Mouse (Mus musculus) MEL (cell line): ENCODE measurements around the gene Pknox1. TPM values are rescaled to one million over a fixed set of nuclear protein-coding genes. Genes with fewer than 3 reads are reported as not detected.

Source experiments
- DNase-seq: peaks from one replicate; pipeline ENCODE4 v3.0.0; 2011; ENCODE audit warnings: low read depth, low spot score
- H3K27ac ChIP-seq: 2 replicates; pipeline ENCODE4 v1.5.1; 2012; ENCODE audit warnings: low read depth, mild to moderate bottlenecking, control low read depth, low read length, moderate library complexity; ENCODE audit not compliant: control insufficient read depth
- H3K27me3 ChIP-seq, 2 experiments: fragments of 150-350 bp in 1 of 2; sonication (generic) in 1 of 2; 2 replicates each; pipeline ENCODE4 v1.6.1; 2012; ENCODE audit warnings: low read length in 2 of 2, mild to moderate bottlenecking in 2 of 2, improper control_type of control experiment in 1 of 2, moderate library complexity in 1 of 2; ENCODE audit not compliant: insufficient read depth in 2 of 2, control insufficient read depth in 1 of 2
- H3K36me3 ChIP-seq, 2 experiments: 2 replicates each; pipeline ENCODE4 v1.6.1; 2012 to 2014; ENCODE audit warnings: low read length in 2 of 2, improper control_type of control experiment in 1 of 2, inconsistent platforms in 1 of 2, mild to moderate bottlenecking in 1 of 2; ENCODE audit not compliant: insufficient read depth in 2 of 2, control insufficient read depth in 1 of 2
- H3K4me1 ChIP-seq, 2 experiments: fragments of 150-350 bp in 1 of 2; sonication (generic) in 1 of 2; 2 replicates each; pipeline ENCODE4 v1.6.1; 2012; ENCODE audit warnings: low read length in 2 of 2, improper control_type of control experiment in 1 of 2, mild to moderate bottlenecking in 1 of 2; ENCODE audit not compliant: insufficient read depth in 2 of 2, control insufficient read depth in 1 of 2
- H3K4me3 ChIP-seq, 2 experiments: fragments of 150-350 bp in 1 of 2; sonication (generic) in 1 of 2; 2 replicates each; pipeline ENCODE4 v1.5.1; 2012; ENCODE audit warnings: low read depth in 2 of 2, low read length in 2 of 2, mild to moderate bottlenecking in 2 of 2, moderate library complexity in 2 of 2, control low read depth in 1 of 2, improper control_type of control experiment in 1 of 2; ENCODE audit not compliant: control insufficient read depth in 1 of 2, insufficient read depth in 1 of 2
- H3K79me2 ChIP-seq: 2 replicates; pipeline ENCODE4 v1.6.1; 2012; ENCODE audit warnings: mild to moderate bottlenecking, low read length, moderate library complexity; ENCODE audit not compliant: control insufficient read depth, poor library complexity, insufficient read depth
- H3K9ac ChIP-seq: 2 replicates; pipeline ENCODE4 v1.6.1; 2012; ENCODE audit warnings: low read depth, mild to moderate bottlenecking, control low read depth, low read length, moderate library complexity; ENCODE audit not compliant: control insufficient read depth, poor library complexity, severe bottlenecking
- H3K9me3 ChIP-seq: fragments of 150-350 bp; sonication (generic); replicated peaks from 2 replicates; pipeline ENCODE4 v1.6.1; 2012; ENCODE audit warnings: mild to moderate bottlenecking, low read length, improper control_type of control experiment, moderate library complexity; ENCODE audit not compliant: insufficient read depth
- BHLHE40 ChIP-seq: IDR thresholded peaks from 2 replicates; pipeline ENCODE4 v1.6.1; 2012; ENCODE audit warnings: low read depth, mild to moderate bottlenecking, inconsistent platforms, low read length, improper control_type of control experiment, borderline replicate concordance
- CHD1 ChIP-seq: IDR thresholded peaks from 2 replicates; pipeline ENCODE4 v1.6.1; 2012; ENCODE audit warnings: low read depth, mild to moderate bottlenecking, inconsistent platforms, low read length, improper control_type of control experiment
- CHD2 ChIP-seq: IDR thresholded peaks from 2 replicates; pipeline ENCODE4 v1.6.1; 2011; ENCODE audit warnings: low read length, improper control_type of control experiment
- EP300 ChIP-seq, 2 experiments: IDR thresholded peaks; 2 replicates each; pipeline ENCODE4 v1.6.1; 2011; ENCODE audit warnings: improper control_type of control experiment in 2 of 2, low read length in 2 of 2, low read depth in 1 of 2, mild to moderate bottlenecking in 1 of 2
- GABPA ChIP-seq: IDR thresholded peaks from 2 replicates; pipeline ENCODE4 v1.6.1; 2012; ENCODE audit warnings: low read depth, mild to moderate bottlenecking, inconsistent platforms, low read length, improper control_type of control experiment, moderate library complexity
- HCFC1 ChIP-seq: IDR thresholded peaks from 2 replicates; pipeline ENCODE4 v1.6.1; 2012; ENCODE audit warnings: low read depth, mild to moderate bottlenecking, inconsistent platforms, low read length, improper control_type of control experiment, moderate library complexity
- MAFK ChIP-seq: IDR thresholded peaks from 2 replicates; pipeline ENCODE4 v1.6.1; 2011; ENCODE audit warnings: low read depth, mild to moderate bottlenecking, low read length, improper control_type of control experiment, borderline replicate concordance
- MAX ChIP-seq: IDR thresholded peaks from 2 replicates; pipeline ENCODE4 v1.6.1; 2011; ENCODE audit warnings: low read length, improper control_type of control experiment
- MXI1 ChIP-seq: IDR thresholded peaks from 2 replicates; pipeline ENCODE4 v1.6.1; 2011; ENCODE audit warnings: mild to moderate bottlenecking, low read depth, low read length, improper control_type of control experiment
- MYC ChIP-seq: IDR thresholded peaks from 2 replicates; pipeline ENCODE4 v1.6.1; 2011; ENCODE audit warnings: low read depth, mild to moderate bottlenecking, low read length, improper control_type of control experiment, moderate library complexity
- NELFE ChIP-seq: IDR thresholded peaks from 2 replicates; pipeline ENCODE4 v1.6.1; 2011; ENCODE audit warnings: low read depth, low read length, improper control_type of control experiment
- POLR2AphosphoS2 ChIP-seq: IDR thresholded peaks from 2 replicates; pipeline ENCODE4 v1.6.1; 2011; ENCODE audit warnings: low read length, improper control_type of control experiment
- POLR2AphosphoS5 ChIP-seq: IDR thresholded peaks from 2 replicates; pipeline ENCODE4 v1.6.1; 2012; ENCODE audit warnings: low read depth, borderline replicate concordance, mild to moderate bottlenecking, inconsistent platforms, low read length, moderate library complexity, mixed read lengths
- SMC3 ChIP-seq: IDR thresholded peaks from 2 replicates; pipeline ENCODE4 v1.6.1; 2011; ENCODE audit warnings: low read depth, low read length, improper control_type of control experiment
- TAL1 ChIP-seq: IDR thresholded peaks from 2 replicates; pipeline ENCODE4 v1.6.1; 2012; ENCODE audit warnings: mild to moderate bottlenecking, inconsistent platforms, low read length, moderate library complexity, mixed read lengths
- TBP ChIP-seq: IDR thresholded peaks from 2 replicates; pipeline ENCODE4 v1.8.0; 2011; ENCODE audit warnings: low read depth, low read length, improper control_type of control experiment
- TCF12 ChIP-seq: IDR thresholded peaks from 2 replicates; pipeline ENCODE4 v1.6.1; 2014; ENCODE audit warnings: low read depth, mild to moderate bottlenecking, inconsistent platforms, low read length, improper control_type of control experiment, moderate library complexity
- UBTF ChIP-seq: IDR thresholded peaks from 2 replicates; pipeline ENCODE4 v1.6.1; 2012; ENCODE audit warnings: low read depth, mild to moderate bottlenecking, inconsistent platforms, low read length, improper control_type of control experiment, moderate library complexity, borderline replicate concordance; ENCODE audit not compliant: insufficient read depth
- USF2 ChIP-seq, 2 experiments: IDR thresholded peaks; 2 replicates each; pipeline ENCODE4 v1.6.1; 2011 to 2012; ENCODE audit warnings: improper control_type of control experiment in 2 of 2, low read length in 2 of 2, borderline replicate concordance in 1 of 2, inconsistent platforms in 1 of 2, low read depth in 1 of 2, mild to moderate bottlenecking in 1 of 2; ENCODE audit not compliant: insufficient read depth in 1 of 2
- ZC3H11A ChIP-seq: IDR thresholded peaks from 2 replicates; pipeline ENCODE4 v1.6.1; 2012; ENCODE audit warnings: low read depth, mild to moderate bottlenecking, inconsistent platforms, low read length, improper control_type of control experiment
- ZKSCAN1 ChIP-seq: IDR thresholded peaks from 2 replicates; pipeline ENCODE4 v1.6.1; 2012; ENCODE audit warnings: low read depth, mild to moderate bottlenecking, inconsistent platforms, low read length, improper control_type of control experiment, moderate library complexity
- polyA plus RNA-seq, 2 experiments: library from polyadenylated mRNA; stranded (reverse) in 1 of 2; unstranded in 1 of 2; fragments of >175 nt in 1 of 2; fragments of >200 nt in 1 of 2; gene quantifications; 2 replicates each; pipeline versions ENCODE4 v1.2.1 to v1.2.4; 2012; ENCODE audit warnings: low replicate concordance in 2 of 2, low read depth in 1 of 2; ENCODE audit not compliant: insufficient read length in 2 of 2, insufficient read depth in 1 of 2, missing spikeins in 1 of 2
- total RNA-seq: library from RNA; depleted of rRNA; stranded (reverse); fragments of 300-350 nt; gene quantifications from 2 replicates; pipeline ENCODE4 v1.2.3, GENCODE M21; 2012

The Pknox1 gene
- total and polyA plus RNA-seq, 3 experiments = 13.2 to 34.1 (median 13.6) TPM

DNA sequence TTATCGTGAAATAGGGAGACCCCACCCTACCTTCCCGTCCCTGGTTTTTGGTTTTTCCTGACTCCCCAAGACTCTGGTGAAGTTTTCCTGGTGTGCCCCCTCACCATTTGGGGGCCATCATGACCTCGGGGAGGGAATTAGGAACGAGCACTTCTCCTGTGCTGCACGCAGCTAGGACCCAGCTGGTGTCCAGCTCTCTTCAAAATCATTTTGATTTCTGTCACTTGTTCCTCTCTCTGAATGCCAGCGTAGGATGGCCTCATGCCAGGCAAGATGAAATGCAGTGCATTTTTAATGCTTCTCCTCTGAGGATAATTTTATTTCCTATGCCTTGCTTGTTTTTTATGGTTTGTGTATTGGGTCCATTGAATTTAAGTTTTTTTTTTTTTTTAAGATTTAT is 42.6 kb upstream of the Pknox1 start:
- no peaks in the 10 kb centered on the region for H3K9me3 ChIP-seq
- no peaks in the 10 kb centered on the region for H3K27me3 ChIP-seq
- H3K4me1 ChIP-seq = no peaks in the 10 kb centered on the region
- TF ChIP-seq MXI1 = no peak
- TF ChIP-seq MAX = no peak
- no peak for TF ChIP-seq EP300 (IDR thresholded peaks at IDR 0.05; ENCODE audit: low read depth in 1 of 2, low read length in 2 of 2)
- no peak for TF ChIP-seq GABPA
- no peak for TF ChIP-seq POLR2AphosphoS2
- TF ChIP-seq BHLHE40 = no peak
- no peak for TF ChIP-seq SMC3
- TF ChIP-seq USF2 (IDR thresholded peaks at IDR 0.05; ENCODE audit: borderline replicate concordance in 1 of 2, insufficient read depth in 1 of 2, low read depth in 1 of 2, low read length in 2 of 2) = no peak
- TF ChIP-seq POLR2AphosphoS5 = no peak
- no peak for TF ChIP-seq ZC3H11A
- no peak for TF ChIP-seq UBTF
- no peak for TF ChIP-seq NELFE
- TF ChIP-seq ZKSCAN1 = no peak
- TF ChIP-seq CHD2 = no peak
- TF ChIP-seq TBP = no peak
- no peak for TF ChIP-seq MAFK
- TF ChIP-seq TCF12 = no peak
- TF ChIP-seq MYC = no peak
- H3K9ac ChIP-seq = no peak overlapping the region
- DNase-seq = no peak
- peaks cover 1 to 3% of the 10 kb centered on the region in 2 experiments; a peak in 2 of 4 replicates for H3K36me3 ChIP-seq
- peaks cover 2% of the 10 kb centered on the region; the same call in 1 of the 2 replicates for H3K79me2 ChIP-seq
- no peak overlapping the region for H3K4me3 ChIP-seq
- no peak overlapping the region for H3K27ac ChIP-seq

DNA sequence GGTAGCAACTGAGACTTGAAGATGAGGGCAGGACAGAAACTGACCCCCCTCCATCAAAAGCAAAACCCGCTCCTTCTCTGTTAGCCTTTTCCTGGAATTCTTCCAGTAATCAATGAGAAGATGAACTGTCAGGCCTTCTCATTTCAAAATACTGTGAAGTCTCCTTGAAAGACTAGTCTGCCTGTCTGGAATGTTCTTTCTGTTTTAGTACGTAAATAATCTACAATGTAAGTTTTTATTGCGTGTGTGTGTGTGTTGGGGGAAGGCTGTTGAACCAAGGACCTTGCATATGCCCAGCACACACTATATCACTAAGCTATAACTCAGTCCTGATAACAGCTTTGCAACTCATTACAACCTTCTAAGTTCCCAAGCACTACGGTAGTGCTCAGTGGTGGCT is 39.4 kb upstream of the Pknox1 start:
- Histone ChIP-seq H3K36me3 (peaks cover 1 to 3% of the 10 kb centered on the region in 2 experiments; a peak in 2 of 4 replicates), H3K4me1 (no peaks in the 10 kb centered on the region), H3K79me2 (peaks cover 2% of the 10 kb centered on the region; the same call in 1 of the 2 replicates), H3K4me3 (no peak overlapping the region), H3K27ac (no peak overlapping the region), H3K9ac (no peak overlapping the region), H3K9me3 (no peaks in the 10 kb centered on the region), H3K27me3 (no peaks in the 10 kb centered on the region)
- DNase-seq = no peak
- TF ChIP-seq HCFC1 = no peak
- TF ChIP-seq CHD1 = no peak
- no peak for TF ChIP-seq NELFE
- no peak for TF ChIP-seq TAL1
